Mouse (Mus musculus): Measurements from ENCODE around the gene Ttll2. TPM values are rescaled to one million over a fixed set of nuclear protein-coding genes. Genes with fewer than 3 reads are reported as not detected.
"Not testable (repeated sequence)": the region's sequence is repeated elsewhere in the genome, so short reads cannot be mapped to it uniquely, and the experiment has no call there.

Ttll2 gene
- polyA plus RNA-seq (2015; fragmentation: Nextera tagmentation; extraction: Ambion mirVana): 0.15 TPM in 1 of 2 replicates, not detected in the other

DNA sequence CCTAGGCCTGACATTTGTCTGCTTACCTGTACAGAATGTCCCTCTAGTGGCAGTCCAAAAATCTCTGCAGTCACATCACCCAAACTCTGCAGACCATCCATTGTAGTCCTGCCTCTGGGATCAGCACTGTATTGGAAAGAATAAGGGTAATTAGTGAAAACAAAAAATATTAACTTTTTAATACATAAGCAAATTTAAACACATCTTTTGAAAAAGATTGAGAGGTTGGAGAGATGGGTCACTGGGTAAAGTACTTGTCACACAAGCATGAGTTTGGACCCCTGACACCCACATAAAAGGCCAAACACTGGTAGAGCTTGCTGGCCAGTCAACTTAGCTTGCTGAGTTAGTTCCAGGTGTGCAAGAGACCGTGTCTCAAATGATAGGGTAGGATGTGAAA lies at the start of gene Ttll2:
TSS of gene Ttll2 (minus strand) at position 101 of the 400 bp plus-strand sequence.
- H3K4me3 ChIP-seq (replicated peaks; ENCODE audit: low read length); ATAC-seq; H3K27me3 ChIP-seq (replicated peaks; ENCODE audit: control insufficient read depth, insufficient read depth, low read length); H3K9ac ChIP-seq (replicated peaks; ENCODE audit: low read depth, low read length); H3K27ac ChIP-seq (ENCODE audit: low read length); H3K36me3 ChIP-seq (ENCODE audit: control insufficient read depth, insufficient read depth); H3K4me2 ChIP-seq (ENCODE audit: low read length); H3K4me1 ChIP-seq (replicated peaks; ENCODE audit: control insufficient read depth, insufficient read depth, low read length); H3K9me3 ChIP-seq (ENCODE audit: control insufficient read depth, low read length): not testable (repeated sequence)
- 100% methylated on average over 1 of the region's 1 CpGs for WGBS

DNA sequence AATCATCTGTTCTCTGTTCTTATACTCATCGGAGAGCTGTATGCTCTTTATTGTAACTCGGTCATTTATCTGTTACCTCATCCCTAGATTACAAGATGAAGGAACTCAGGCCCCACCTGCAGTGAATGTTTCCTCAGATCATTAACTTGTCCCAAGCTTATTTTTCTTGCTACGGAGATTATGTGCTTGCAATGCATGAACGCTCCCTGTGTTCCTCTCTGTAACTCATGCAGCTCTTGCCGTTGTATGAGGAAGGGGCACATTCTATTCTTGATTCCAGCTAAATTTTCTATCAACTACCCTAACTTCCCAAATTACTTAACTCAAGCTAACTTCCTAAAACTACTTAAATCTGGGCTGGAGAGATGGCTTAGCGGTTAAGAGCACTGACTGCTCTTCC lies 47.3 kb upstream of the Ttll2 start:
- WGBS: 82% methylated on average over 6 of the region's 6 CpGs
- not testable (repeated sequence) for H3K4me2 ChIP-seq (ENCODE audit: low read length); H3K27me3 ChIP-seq (replicated peaks; ENCODE audit: control insufficient read depth, insufficient read depth, low read length)

GRCm38 (mm10) chr17:7398198-7398847 lies 45.8 kb upstream of the Ttll2 start:
- H3K4me2 ChIP-seq (ENCODE audit: low read length); H3K9me3 ChIP-seq (ENCODE audit: control insufficient read depth, low read length); H3K27ac ChIP-seq (ENCODE audit: low read length); H3K9ac ChIP-seq (replicated peaks; ENCODE audit: low read depth, low read length); ATAC-seq; H3K36me3 ChIP-seq (ENCODE audit: control insufficient read depth, insufficient read depth); H3K4me1 ChIP-seq (replicated peaks; ENCODE audit: control insufficient read depth, insufficient read depth, low read length); H3K4me3 ChIP-seq (replicated peaks; ENCODE audit: low read length); H3K27me3 ChIP-seq (replicated peaks; ENCODE audit: control insufficient read depth, insufficient read depth, low read length): not testable (repeated sequence)
- 91% methylated on average over 6 of the region's 6 CpGs for WGBS

More for the DNA sequence above, 47.3 kb upstream of the Ttll2 start:
- H3K36me3 ChIP-seq (ENCODE audit: control insufficient read depth, insufficient read depth); ATAC-seq; H3K4me3 ChIP-seq (replicated peaks; ENCODE audit: low read length); H3K4me1 ChIP-seq (replicated peaks; ENCODE audit: control insufficient read depth, insufficient read depth, low read length); H3K27ac ChIP-seq (ENCODE audit: low read length); H3K9me3 ChIP-seq (ENCODE audit: control insufficient read depth, low read length); H3K9ac ChIP-seq (replicated peaks; ENCODE audit: low read depth, low read length): not testable (repeated sequence)

DNA sequence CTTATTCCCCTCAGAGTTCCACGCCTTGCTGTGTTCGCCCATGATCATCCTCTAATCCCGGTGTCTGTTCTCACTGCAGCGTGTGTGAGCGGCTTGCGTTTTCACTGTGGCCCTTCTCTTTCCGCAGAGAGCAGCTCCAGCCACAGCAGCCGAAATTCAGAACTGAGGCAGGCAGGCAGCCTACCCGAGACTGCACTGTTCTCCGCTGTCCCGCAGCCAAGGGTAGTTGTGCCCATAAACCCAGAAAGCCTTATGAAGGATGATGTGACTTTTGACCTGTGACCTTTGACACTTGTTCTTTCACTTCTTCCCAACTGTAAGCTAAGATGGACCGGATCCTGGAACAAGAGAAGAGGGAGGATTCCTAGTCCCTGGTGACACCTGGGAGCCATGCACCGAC lies 44.6 kb upstream of the Ttll2 start:
- not testable (repeated sequence) for H3K4me3 ChIP-seq (replicated peaks; ENCODE audit: low read length); ATAC-seq; H3K36me3 ChIP-seq (ENCODE audit: control insufficient read depth, insufficient read depth); H3K27me3 ChIP-seq (replicated peaks; ENCODE audit: control insufficient read depth, insufficient read depth, low read length); H3K4me2 ChIP-seq (ENCODE audit: low read length); H3K9me3 ChIP-seq (ENCODE audit: control insufficient read depth, low read length); H3K27ac ChIP-seq (ENCODE audit: low read length); H3K4me1 ChIP-seq (replicated peaks; ENCODE audit: control insufficient read depth, insufficient read depth, low read length); H3K9ac ChIP-seq (replicated peaks; ENCODE audit: low read depth, low read length)
- 86% methylated on average over 9 of the region's 13 CpGs for WGBS

- not testable (repeated sequence) for ATAC-seq; H3K4me2 ChIP-seq (ENCODE audit: low read length); H3K9me3 ChIP-seq (ENCODE audit: control insufficient read depth, low read length); H3K27ac ChIP-seq (ENCODE audit: low read length); H3K4me1 ChIP-seq (replicated peaks; ENCODE audit: control insufficient read depth, insufficient read depth, low read length); H3K9ac ChIP-seq (replicated peaks; ENCODE audit: low read depth, low read length); H3K36me3 ChIP-seq (ENCODE audit: control insufficient read depth, insufficient read depth); H3K4me3 ChIP-seq (replicated peaks; ENCODE audit: low read length); H3K27me3 ChIP-seq (replicated peaks; ENCODE audit: control insufficient read depth, insufficient read depth, low read length)
- WGBS: no CpG with 5 or more reads among the region's 2 CpGs
Measured at GRCm38 (mm10) chr17:7396288-7396687, 43.8 kb upstream of the Ttll2 start.

- H3K9me3 ChIP-seq (ENCODE audit: control insufficient read depth, low read length); H3K4me2 ChIP-seq (ENCODE audit: low read length); H3K27me3 ChIP-seq (replicated peaks; ENCODE audit: control insufficient read depth, insufficient read depth, low read length); H3K4me1 ChIP-seq (replicated peaks; ENCODE audit: control insufficient read depth, insufficient read depth, low read length); H3K4me3 ChIP-seq (replicated peaks; ENCODE audit: low read length); H3K9ac ChIP-seq (replicated peaks; ENCODE audit: low read depth, low read length); H3K36me3 ChIP-seq (ENCODE audit: control insufficient read depth, insufficient read depth); ATAC-seq; H3K27ac ChIP-seq (ENCODE audit: low read length): not testable (repeated sequence)
- 90% methylated on average over 6 of the region's 8 CpGs for WGBS
Measured at GRCm38 (mm10) chr17:7395671-7396070, 43.2 kb upstream of the Ttll2 start.

- not testable (repeated sequence) for ATAC-seq; H3K27me3 ChIP-seq (replicated peaks; ENCODE audit: control insufficient read depth, insufficient read depth, low read length); H3K36me3 ChIP-seq (ENCODE audit: control insufficient read depth, insufficient read depth); H3K4me2 ChIP-seq (ENCODE audit: low read length); H3K4me3 ChIP-seq (replicated peaks; ENCODE audit: low read length); H3K9me3 ChIP-seq (ENCODE audit: control insufficient read depth, low read length); H3K4me1 ChIP-seq (replicated peaks; ENCODE audit: control insufficient read depth, insufficient read depth, low read length); H3K27ac ChIP-seq (ENCODE audit: low read length); H3K9ac ChIP-seq (replicated peaks; ENCODE audit: low read depth, low read length)
- WGBS: 88% methylated on average over 7 of the region's 7 CpGs
Measured at GRCm38 (mm10) chr17:7395116-7395515, 42.6 kb upstream of the Ttll2 start.

DNA sequence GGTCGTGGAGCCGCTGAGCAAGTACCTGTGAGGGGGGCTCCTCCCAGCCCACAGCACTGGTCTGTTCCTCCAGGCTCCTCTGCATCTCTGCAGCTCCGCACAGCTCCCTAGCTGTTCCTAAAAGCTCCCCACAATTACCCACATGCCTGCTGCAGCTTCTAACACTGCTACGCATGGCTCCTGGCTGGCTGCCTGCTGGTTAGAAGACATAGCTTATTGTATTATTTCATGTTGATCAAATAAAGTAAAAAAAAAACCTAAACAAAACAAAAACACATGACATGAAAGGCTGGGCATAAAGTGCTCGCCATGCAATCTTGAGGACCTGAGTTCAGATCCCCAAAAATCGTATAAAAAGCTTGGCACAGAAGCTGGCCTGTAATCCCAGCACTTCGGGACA lies 37.4 kb upstream of the Ttll2 start:
- 0 out of 2 replicates have a peak, but pooled peaks have one; percentile 33 for ATAC-seq
- not testable (repeated sequence) for H3K4me2 ChIP-seq (ENCODE audit: low read length); H3K4me3 ChIP-seq (replicated peaks; ENCODE audit: low read length); H3K27ac ChIP-seq (ENCODE audit: low read length); H3K4me1 ChIP-seq (replicated peaks; ENCODE audit: control insufficient read depth, insufficient read depth, low read length); H3K36me3 ChIP-seq (ENCODE audit: control insufficient read depth, insufficient read depth); H3K27me3 ChIP-seq (replicated peaks; ENCODE audit: control insufficient read depth, insufficient read depth, low read length); H3K9me3 ChIP-seq (ENCODE audit: control insufficient read depth, low read length); H3K9ac ChIP-seq (replicated peaks; ENCODE audit: low read depth, low read length)
- 40% methylated on average over 7 of the region's 7 CpGs for WGBS

DNA sequence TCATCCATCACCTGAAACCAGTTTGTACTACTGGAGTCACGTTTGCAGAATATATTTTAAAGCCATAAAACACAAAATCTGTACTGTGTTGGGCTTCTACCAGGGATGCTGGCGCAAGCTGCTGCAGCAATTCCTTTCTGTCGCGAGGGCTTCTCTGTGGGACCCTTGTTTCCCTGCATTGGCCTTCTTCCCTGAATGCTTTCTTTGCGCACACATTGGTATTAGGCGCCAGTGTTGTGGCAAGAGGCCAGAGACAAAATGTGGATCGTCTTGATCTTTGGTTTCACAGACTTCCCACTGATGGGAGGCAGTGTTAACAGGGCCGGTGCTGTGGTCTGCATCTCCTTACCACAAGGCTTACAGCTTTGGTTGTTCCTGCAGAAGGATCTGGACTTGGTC lies 36.5 kb upstream of the Ttll2 start:
- H3K27ac ChIP-seq (ENCODE audit: low read length); H3K36me3 ChIP-seq (ENCODE audit: control insufficient read depth, insufficient read depth); H3K9me3 ChIP-seq (ENCODE audit: control insufficient read depth, low read length); H3K27me3 ChIP-seq (replicated peaks; ENCODE audit: control insufficient read depth, insufficient read depth, low read length); H3K4me3 ChIP-seq (replicated peaks; ENCODE audit: low read length); H3K9ac ChIP-seq (replicated peaks; ENCODE audit: low read depth, low read length); H3K4me1 ChIP-seq (replicated peaks; ENCODE audit: control insufficient read depth, insufficient read depth, low read length); H3K4me2 ChIP-seq (ENCODE audit: low read length); ATAC-seq: not testable (repeated sequence)
- WGBS: 59% methylated on average over 5 of the region's 8 CpGs

All from forebrain, embryonic 16.5 days (tissue).